Mouse (Mus musculus) CH12.LX (cell line): Measurements from ENCODE around the gene Cep170b. TPM values are rescaled to one million over a fixed set of nuclear protein-coding genes. Genes with fewer than 3 reads are reported as not detected.

ENCODE experiments used
- DNase-seq: peaks from one replicate; pipeline ENCODE4 v3.0.0-alpha.2; 2013; ENCODE audit errors: extremely low read depth
- H3K27ac ChIP-seq: 2 replicates; pipeline ENCODE4 v1.5.1; 2012; ENCODE audit warnings: low read depth, mild to moderate bottlenecking, control low read depth, moderate library complexity; ENCODE audit not compliant: insufficient read depth
- H3K27me3 ChIP-seq: replicated peaks from 2 replicates; pipeline ENCODE3; 2012; ENCODE audit warnings: inconsistent platforms
- H3K36me3 ChIP-seq, 2 experiments: replicated peaks in 1 of 2; 2 replicates each; pipeline versions ENCODE3 to v1.6.1; 2012; ENCODE audit warnings: inconsistent platforms in 1 of 2, low read length in 1 of 2, mild to moderate bottlenecking in 1 of 2, mixed read lengths in 1 of 2, moderate library complexity in 1 of 2; ENCODE audit not compliant: control insufficient read depth in 1 of 2, insufficient read depth in 1 of 2
- H3K4me1 ChIP-seq, 2 experiments: 2 replicates each; pipeline ENCODE4 v1.6.1; 2012; ENCODE audit warnings: inconsistent platforms in 1 of 2, moderate library complexity in 1 of 2; ENCODE audit not compliant: insufficient read depth in 2 of 2, control insufficient read depth in 1 of 2
- H3K4me2 ChIP-seq: 2 replicates; pipeline ENCODE4 v1.6.1; 2012; ENCODE audit warnings: low read depth, mild to moderate bottlenecking, control low read depth; ENCODE audit not compliant: poor library complexity, insufficient read depth, severe bottlenecking
- H3K4me3 ChIP-seq, 3 experiments: fragments of 150-350 bp in 1 of 3; sonication (generic) in 1 of 3; replicated peaks in 1 of 3; 2 replicates each; pipeline versions ENCODE3 to v1.5.1; 2011 to 2012; ENCODE audit warnings: low read depth in 2 of 3, low read length in 2 of 3, mild to moderate bottlenecking in 2 of 3, moderate library complexity in 2 of 3, control low read depth in 1 of 3, improper control_type of control experiment in 1 of 3, inconsistent platforms in 1 of 3, mixed read lengths in 1 of 3; ENCODE audit not compliant: poor library complexity in 1 of 3
- H3K79me2 ChIP-seq: replicated peaks from 2 replicates; pipeline ENCODE4 v1.6.1; 2012; ENCODE audit warnings: mild to moderate bottlenecking, moderate library complexity; ENCODE audit not compliant: control insufficient read depth, poor library complexity, insufficient read depth, severe bottlenecking; ENCODE audit errors: extremely low read depth
- H3K9ac ChIP-seq: 2 replicates; pipeline ENCODE4 v1.6.1; 2012; ENCODE audit warnings: low read depth, mild to moderate bottlenecking, control low read depth, moderate library complexity; ENCODE audit not compliant: insufficient read depth
- H3K9me3 ChIP-seq: replicated peaks from 2 replicates; pipeline ENCODE3; 2012; ENCODE audit warnings: low read length, inconsistent platforms, mixed read lengths
- CHD1 ChIP-seq: IDR thresholded peaks from 2 replicates; pipeline ENCODE4 v1.6.1; 2012; ENCODE audit warnings: low read depth, low read length, improper control_type of control experiment, inconsistent platforms
- CHD2 ChIP-seq: IDR thresholded peaks from 2 replicates; pipeline ENCODE4 v1.6.1; 2011; ENCODE audit warnings: low read length, improper control_type of control experiment
- ELF1 ChIP-seq: IDR thresholded peaks from 2 replicates; pipeline ENCODE4 v1.6.1; 2014; ENCODE audit warnings: low read depth, mild to moderate bottlenecking, inconsistent platforms, low read length, improper control_type of control experiment
- EP300 ChIP-seq: IDR thresholded peaks from 2 replicates; pipeline ENCODE4 v1.6.1; 2011; ENCODE audit warnings: low read length, improper control_type of control experiment
- JUND ChIP-seq: conservative IDR thresholded peaks from 2 replicates; pipeline ENCODE4 v1.6.1; 2011; ENCODE audit warnings: low read depth, low read length, improper control_type of control experiment
- KAT2A ChIP-seq: IDR thresholded peaks from 2 replicates; pipeline ENCODE4 v1.6.1; 2012; ENCODE audit warnings: low read length, improper control_type of control experiment, inconsistent platforms; ENCODE audit not compliant: insufficient replicate concordance
- MAFK ChIP-seq: IDR thresholded peaks from 2 replicates; pipeline ENCODE4 v1.6.1; 2011; ENCODE audit warnings: low read length, improper control_type of control experiment; ENCODE audit not compliant: insufficient replicate concordance
- MAX ChIP-seq: IDR thresholded peaks from 2 replicates; pipeline ENCODE4 v1.6.1; 2011; ENCODE audit warnings: low read length, improper control_type of control experiment
- MAZ ChIP-seq: IDR thresholded peaks from 2 replicates; pipeline ENCODE4 v1.6.1; 2012; ENCODE audit warnings: low read depth, mild to moderate bottlenecking, inconsistent platforms, low read length, improper control_type of control experiment, moderate library complexity
- MEF2A ChIP-seq: IDR thresholded peaks from 2 replicates; pipeline ENCODE4 v1.6.1; 2014; ENCODE audit warnings: low read depth, mild to moderate bottlenecking, inconsistent platforms, low read length, improper control_type of control experiment, borderline replicate concordance
- MXI1 ChIP-seq: IDR thresholded peaks from 2 replicates; pipeline ENCODE4 v1.6.1; 2011; ENCODE audit warnings: mild to moderate bottlenecking, low read depth, low read length, improper control_type of control experiment
- MYC ChIP-seq: IDR thresholded peaks from 2 replicates; pipeline ENCODE4 v1.6.1; 2011; ENCODE audit warnings: low read depth, mild to moderate bottlenecking, improper control_type of control experiment, low read length
- POLR2A ChIP-seq: IDR thresholded peaks from 2 replicates; pipeline ENCODE4 v1.6.1; 2011; ENCODE audit warnings: low read depth, mild to moderate bottlenecking, improper control_type of control experiment, low read length
- SIN3A ChIP-seq: IDR thresholded peaks from 2 replicates; pipeline ENCODE4 v1.6.1; 2012; ENCODE audit warnings: low read length, improper control_type of control experiment, inconsistent platforms
- SMC3 ChIP-seq: IDR thresholded peaks from 2 replicates; pipeline ENCODE4 v1.6.1; 2011; ENCODE audit warnings: low read depth, low read length, improper control_type of control experiment
- TBP ChIP-seq: conservative IDR thresholded peaks from 2 replicates; pipeline ENCODE4 v1.6.1; 2011; ENCODE audit warnings: low read depth, low read length, improper control_type of control experiment
- USF1 ChIP-seq: IDR thresholded peaks from 2 replicates; pipeline ENCODE4 v1.6.1; 2014; ENCODE audit warnings: low read depth, mild to moderate bottlenecking, inconsistent platforms, low read length, improper control_type of control experiment
- ZKSCAN1 ChIP-seq: IDR thresholded peaks from 2 replicates; pipeline ENCODE4 v1.6.1; 2012; ENCODE audit warnings: low read depth, inconsistent platforms, low read length, improper control_type of control experiment, borderline replicate concordance
- ZNF384 ChIP-seq: IDR thresholded peaks from 2 replicates; pipeline ENCODE4 v1.6.1; 2012; ENCODE audit warnings: low read depth, low read length, improper control_type of control experiment, inconsistent platforms
- dilution Hi-C: fragments of 300-500 bp; cut with MboI; formaldehyde crosslinking; loops from 2 replicates; pipeline ENCODE4 v1.14.3; 2020; ENCODE audit warnings: low sequenced_read_pairs; ENCODE audit not compliant: extremely low pct_unique_long_range_greater_than_20kb, extremely low pct_ligation_motif_present
- in situ Hi-C: fragments of 300-500 bp; cut with MboI; formaldehyde crosslinking; loops from 3 replicates; pipeline ENCODE4 v1.14.3; 2019; ENCODE audit warnings: low sequenced_read_pairs, low pct_ligation_motif_present, low pct_unique_long_range_greater_than_20kb, mixed read lengths
- polyA plus RNA-seq: library from polyadenylated mRNA; unstranded; fragments of >175 nt; gene quantifications from 2 replicates; pipeline ENCODE4 v1.2.1, GENCODE M21; 2012; ENCODE audit warnings: low read depth; ENCODE audit not compliant: insufficient read length
- total RNA-seq, 2 experiments: library from RNA; depleted of rRNA; stranded (reverse); fragments of 300-350 nt in 1 of 2; fragments of >200 nt in 1 of 2; gene quantifications; 2 replicates each; pipeline ENCODE4 v1.2.3; 2012 to 2014

Gene Cep170b
- total and polyA plus RNA-seq, 3 experiments = 39.1 to 63.1 (median 48.1) TPM

- no peaks in the 10 kb centered on the region for H3K9me3 ChIP-seq
- H3K36me3 ChIP-seq = peaks cover 40 to 61% of the 10 kb centered on the region in 2 experiments
- no peaks in the 10 kb centered on the region for H3K79me2 ChIP-seq
- in situ Hi-C loops (no loop called here), dilution Hi-C loops (no loop called here)
- no peak overlapping the region for H3K4me3 ChIP-seq
- TF ChIP-seq MAFK (no peak), MXI1 (no peak), POLR2A (no peak), MYC (no peak)
- H3K4me1 ChIP-seq = peaks cover 0 to 12% of the 10 kb centered on the region in 2 experiments; a peak in 2 of 4 replicates
- no peak for DNase-seq
- no peak overlapping the region for H3K9ac ChIP-seq
- H3K27me3 ChIP-seq = peaks cover 4% of the 10 kb centered on the region
- no peak overlapping the region for H3K4me2 ChIP-seq
- no peak overlapping the region for H3K27ac ChIP-seq
Measured at GRCm38 (mm10) chr12:112734881-112735655, 14.8 kb downstream of the Cep170b start.

- dilution Hi-C loops = no loop called here
- no peak overlapping the region for H3K4me2 ChIP-seq
- TF ChIP-seq MAZ (no peak), CHD2 (no peak), USF1 (no peak), SMC3 (no peak), MAX (no peak), ZKSCAN1 (no peak), CHD1 (no peak), KAT2A (no peak), TBP (no peak), SIN3A (no peak), EP300 (no peak), ZNF384 (no peak), ELF1 (no peak), MEF2A (no peak), JUND (no peak)
- TF ChIP-seq, all 38 proteins: peak for 0
- Histone ChIP-seq H3K27me3 (no peaks in the 10 kb centered on the region), H3K79me2 (no peaks in the 10 kb centered on the region), H3K27ac (no peak overlapping the region), H3K4me3 (no peak overlapping the region), H3K9ac (no peak overlapping the region), H3K36me3 (peaks cover 40 to 68% of the 10 kb centered on the region in 2 experiments), H3K4me1 (peaks cover 0 to 13% of the 10 kb centered on the region in 2 experiments; a peak in 2 of 4 replicates), H3K9me3 (no peaks in the 10 kb centered on the region)
- no peak for DNase-seq
- in situ Hi-C loops = no loop called here
Measured at GRCm38 (mm10) chr12:112735896-112736635, 15.8 kb downstream of the Cep170b start.
